In genomic region chr8:102738395-102738794, GRCm38 (mm10) we compare ENCODE assay signal across 15 mouse cellular contexts. TPM values are rescaled to one million over a fixed set of nuclear protein-coding genes. Genes with fewer than 3 reads are reported as not detected.
DNase-seq lines count a peak whose midpoint lies in the region; ATAC-seq and TF ChIP-seq lines count a peak whose summit lies in the region.
"Had no signal": no experiment of that assay in that cellular context is flagged by ENCODE, and none has a peak within 500 bp of the region (broad histone marks: within the 10 kb centered on the region; RNA-seq: fewer than 3 reads in every experiment).

No protein-coding gene starts in this region.

- no peak overlapping the region for H3K9ac ChIP-seq in limb, embryonic 15.5 days
- H3K9ac ChIP-seq: heart, embryonic 15.5 days; limb, embryonic 13.5 days had no signal

- no peak for TF ChIP-seq POLR2A in cortical plate, adult 2 months (IDR thresholded peaks at IDR 0.05; ENCODE audit: extremely low read depth, insufficient read depth, low read length)

- peaks cover 7% of the 10 kb centered on the region; the same call in 1 of the 2 replicates for H3K36me3 ChIP-seq in limb, embryonic 15.5 days
- peaks cover 59% of the 10 kb centered on the region for H3K36me3 ChIP-seq in limb, embryonic 10.5 days
- H3K36me3 ChIP-seq: G1E; heart, embryonic 15.5 days had no signal

- intact Hi-C loops in gastrocnemius, adult 2 months (cut with DNase I), result no loop called here
- intact Hi-C loops in gastrocnemius, postnatal 36 days (cut with DNase I), result no loop called here

- DNase-seq in gastrocnemius, adult 2 months, result no peak
- no peak for DNase-seq in gastrocnemius, postnatal 36 days
- no peak for DNase-seq in limb, embryonic 10.5 days (ENCODE audit: low spot score)
- DNase-seq in layer of hippocampus, adult 9-11 months, result peak; percentile 25
- DNase-seq in kidney, postnatal 10 days, result no peak
- no peak for DNase-seq in kidney, postnatal 25 days
- DNase-seq: adrenal gland, postnatal 36 days; cerebellum, adult 8-10 months; lung, adult 18-20 months had no signal

- peak overlapping the region; percentile 5; the same call in 1 of the 2 replicates for H3K27ac ChIP-seq in gastrocnemius, adult 2 months
- H3K27ac ChIP-seq in limb, embryonic 15.5 days, result 0 out of 2 replicates have a peak overlapping the region, but pooled peaks have one; percentile 6
- no peak overlapping the region for H3K27ac ChIP-seq in limb, embryonic 10.5 days
- H3K27ac ChIP-seq in cortical plate, adult 2 months (ENCODE audit: insufficient read depth, low read length), result peak overlapping the region; percentile 86
- H3K27ac ChIP-seq: heart, embryonic 15.5 days had no signal

- no peak for ATAC-seq in limb, embryonic 15.5 days (ENCODE audit: insufficient number of reproducible peaks, low FRiP score, low TSS enrichment, low read depth)
- ATAC-seq: intestine, postnatal 0 days had no signal

- TF ChIP-seq CTCF in gastrocnemius, adult 2 months (IDR thresholded peaks at IDR 0.05), result no peak
- no peak for TF ChIP-seq CTCF in cortical plate, adult 2 months (IDR thresholded peaks at IDR 0.05; ENCODE audit: extremely low read depth, insufficient read depth, low read length)

- 83% methylated on average over 7 of the region's 7 CpGs for WGBS in limb, embryonic 15.5 days
- 92% methylated on average over 7 of the region's 7 CpGs for WGBS in limb, embryonic 10.5 days

- peaks cover 34% of the 10 kb centered on the region for H3K4me1 ChIP-seq in limb, embryonic 15.5 days
- peaks cover 25% of the 10 kb centered on the region for H3K4me1 ChIP-seq in limb, embryonic 10.5 days
- peaks cover 18% of the 10 kb centered on the region for H3K4me1 ChIP-seq in cortical plate, adult 2 months (ENCODE audit: control insufficient read depth, insufficient read depth, low read length)

- H3K27me3 ChIP-seq in limb, embryonic 15.5 days, result no peaks in the 10 kb centered on the region
- no peaks in the 10 kb centered on the region for H3K27me3 ChIP-seq in limb, embryonic 10.5 days (ENCODE audit: low read depth, poor library complexity, severe bottlenecking)
- H3K27me3 ChIP-seq: heart, embryonic 15.5 days; limb, embryonic 13.5 days had no signal

- no peak overlapping the region for H3K4me2 ChIP-seq in limb, embryonic 15.5 days
- H3K4me2 ChIP-seq: heart, embryonic 15.5 days; limb, embryonic 13.5 days had no signal

- H3K9me3 ChIP-seq in limb, embryonic 15.5 days, result no peaks in the 10 kb centered on the region
- H3K9me3 ChIP-seq in limb, embryonic 10.5 days (replicated peaks), result no peaks in the 10 kb centered on the region
- H3K9me3 ChIP-seq: heart, embryonic 15.5 days; limb, embryonic 13.5 days had no signal

- H3K4me3 ChIP-seq in gastrocnemius, adult 2 months, result no peak overlapping the region
- H3K4me3 ChIP-seq in limb, embryonic 15.5 days, result no peak overlapping the region
- no peak overlapping the region for H3K4me3 ChIP-seq in limb, embryonic 10.5 days
- H3K4me3 ChIP-seq in cortical plate, adult 2 months (ENCODE audit: insufficient read depth, low read length), result peak overlapping the region; percentile 24
- H3K4me3 ChIP-seq: heart, embryonic 15.5 days; limb, embryonic 13.5 days had no signal

RNA-seq across cellular contexts. Expression of gene Cdh11, which starts 47.0 kb away (rescaled TPM):
- total RNA-seq in gastrocnemius, adult 2 months (2021), result 1 to 10 TPM in 1 of 2 experiments, under 1 TPM in 1; 0.99 to 2.5 TPM
- total RNA-seq in gastrocnemius, postnatal 36 days (2021), result 1 to 10 TPM in 1 of 2 experiments, under 1 TPM in 1; 0.97 to 1.7 TPM
- polyA plus RNA-seq in limb, embryonic 15.5 days (2015; fragmentation: Nextera tagmentation; extraction: Ambion mirVana), result 183 and 194 TPM in 2 replicates
- polyA plus RNA-seq in limb, embryonic 10.5 days (2016; fragmentation: Nextera tagmentation; extraction: Ambion mirVana), result 80.9 and 112 TPM in 2 replicates
- polyA plus RNA-seq in cortical plate, adult 2 months (2012; rRNA removed), result 33.4 and 38.9 TPM in 2 replicates
- polyA plus RNA-seq: G1E had no signal
